Mouse (Mus musculus): Measurements from ENCODE around the gene 5730507C01Rik. TPM values are rescaled to one million over a fixed set of nuclear protein-coding genes. Genes with fewer than 3 reads are reported as not detected.
A peak's percentile ranks its signal among the peaks of the same experiment; 100 is the strongest.
"Not testable (repeated sequence)": the region's sequence is repeated elsewhere in the genome, so short reads cannot be mapped to it uniquely, and the experiment has no call there.

The 5730507C01Rik gene
- total RNA-seq (2021) = not detected
- long read RNA-seq, experiment 1 = 0 reads
- long read RNA-seq, experiment 2 = 0 reads

GRCm38 (mm10) chr12:18514171-18514570 is at the start of gene 5730507C01Rik:
Gene 5730507C01Rik, plus strand, starts transcription at chr12:18514510.
- DNase-seq = peak; percentile 49
- Histone ChIP-seq H3K4me3 (peak within 1 kb of the TSS; percentile 56), H3K27ac (no peak within 1 kb of the TSS)
- no peak; the same call in 1 of the 2 replicates for TF ChIP-seq CTCF (IDR thresholded peaks at IDR 0.05)
- intact Hi-C loops (cut with DNase I) = no loop called here

- H3K4me3 ChIP-seq = peak overlapping the region; percentile 56
- H3K27ac ChIP-seq; intact Hi-C loops (cut with DNase I); DNase-seq: not testable (repeated sequence)
These were observed 306 bp downstream of the 5730507C01Rik start for GRCm38 (mm10) chr12:18514616-18515015.

GRCm38 (mm10) chr12:18515077-18515476 is 767 bp downstream of the 5730507C01Rik start:
- DNase-seq; H3K27ac ChIP-seq; intact Hi-C loops (cut with DNase I): not testable (repeated sequence)
- H3K4me3 ChIP-seq = peak overlapping the region; percentile 56
